Mouse (Mus musculus): ENCODE measurements around the gene Trpm8.

Gene Trpm8

GRCm38 (mm10) chr1:88437206-88438126 is 160.0 kb downstream of the Trpm8 start:
- no peak for DNase-seq

Measured in cerebellum, postnatal 10 days (tissue).